ENCODE assay signal across 8 mouse cellular contexts in the genomic region with DNA sequence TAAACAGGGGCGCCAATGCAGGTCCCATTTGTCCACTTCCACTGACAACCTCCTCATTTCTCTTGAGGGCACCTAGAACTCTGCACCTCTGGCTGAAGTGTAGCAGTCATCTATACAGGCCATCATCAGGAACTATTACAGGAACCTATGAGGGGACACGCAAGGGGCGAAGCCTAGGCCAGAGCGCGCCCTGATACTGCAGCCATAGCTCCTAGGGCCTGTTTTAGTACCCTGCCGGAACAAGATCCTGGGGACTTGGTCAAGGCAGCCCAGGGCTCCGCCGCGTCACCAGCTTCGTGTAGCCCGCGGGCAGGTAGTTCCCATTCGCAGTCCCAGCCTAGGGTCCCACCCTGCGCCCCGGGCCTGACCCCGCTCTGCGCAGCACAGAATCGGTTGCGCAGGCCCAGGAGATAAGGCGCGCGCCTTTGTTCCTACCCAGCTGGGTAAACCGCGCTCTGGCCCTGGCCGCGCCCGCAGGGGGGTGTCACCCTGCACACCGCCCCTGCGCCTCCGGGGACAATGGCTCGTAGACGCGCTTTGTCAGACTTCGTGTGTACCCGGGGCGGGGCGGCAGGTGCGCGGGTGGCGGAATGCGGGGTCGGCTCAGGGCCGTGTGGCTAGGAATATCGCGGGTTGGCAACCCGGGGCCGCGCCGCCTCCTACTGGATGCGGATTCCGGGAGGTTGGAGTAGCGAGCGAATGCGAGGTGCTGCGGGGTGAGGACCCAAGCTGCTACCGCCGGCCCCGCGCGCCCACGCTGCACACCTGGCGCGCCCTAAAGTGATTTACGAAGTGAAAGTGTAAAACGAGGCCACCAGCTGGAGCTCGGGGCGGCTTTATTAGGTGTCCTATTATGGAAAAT. TPM values are rescaled to one million over a fixed set of nuclear protein-coding genes. Genes with fewer than 3 reads are reported as not detected.
DNase-seq lines count a peak whose midpoint lies in the region; ATAC-seq and TF ChIP-seq lines count a peak whose summit lies in the region.

No protein-coding gene starts in this region.

- no peak for DNase-seq in layer of hippocampus, adult 2 months (ENCODE audit: low spot score in 2 of 2)
- no peak for DNase-seq in layer of hippocampus, postnatal 25 days (ENCODE audit: extremely low spot score in 1 of 2, low spot score in 1 of 2)
- DNase-seq in embryonic facial prominence, embryonic 10.5 days (ENCODE audit: low spot score) = peak; percentile 64
- DNase-seq in limb, embryonic 10.5 days (ENCODE audit: low spot score) = peak; percentile 71
- peak; percentile 49 for DNase-seq in neural tube, embryonic 11.5 days (ENCODE audit: low spot score)
- no peak for DNase-seq in cerebellum, adult 11 months
- DNase-seq in frontal cortex, postnatal 25 days (ENCODE audit: low spot score in 2 of 2) = no peak

- H3K27ac ChIP-seq in layer of hippocampus, adult 2 months = no peak overlapping the region
- H3K27ac ChIP-seq in embryonic facial prominence, embryonic 10.5 days (replicated peaks) = no peak overlapping the region
- peak overlapping the region; percentile 54; the same call in 1 of the 2 replicates for H3K27ac ChIP-seq in limb, embryonic 10.5 days
- no peak overlapping the region for H3K27ac ChIP-seq in neural tube, embryonic 11.5 days (ENCODE audit: low read depth, low read length)

- H3K9ac ChIP-seq in neural tube, embryonic 11.5 days (ENCODE audit: low read length) = peak overlapping the region; percentile 14; the same call in 1 of the 2 replicates

- H3K36me3 ChIP-seq in embryonic facial prominence, embryonic 10.5 days (replicated peaks) = no peaks in the 10 kb centered on the region
- no peaks in the 10 kb centered on the region for H3K36me3 ChIP-seq in limb, embryonic 10.5 days
- no peaks in the 10 kb centered on the region for H3K36me3 ChIP-seq in neural tube, embryonic 11.5 days (ENCODE audit: control insufficient read depth, insufficient read depth, low read length)

- peaks cover 13% of the 10 kb centered on the region for H3K4me1 ChIP-seq in embryonic facial prominence, embryonic 10.5 days
- peaks cover 37% of the 10 kb centered on the region for H3K4me1 ChIP-seq in limb, embryonic 10.5 days
- H3K4me1 ChIP-seq in neural tube, embryonic 11.5 days (ENCODE audit: control insufficient read depth, insufficient read depth, low read length) = peaks cover 5% of the 10 kb centered on the region; the same call in 1 of the 2 replicates

- peak overlapping the region; percentile 45 for H3K4me3 ChIP-seq in layer of hippocampus, adult 2 months
- H3K4me3 ChIP-seq in embryonic facial prominence, embryonic 10.5 days = peak overlapping the region; percentile 52
- peak overlapping the region; percentile 51 for H3K4me3 ChIP-seq in limb, embryonic 10.5 days
- peak overlapping the region; percentile 31 for H3K4me3 ChIP-seq in neural tube, embryonic 11.5 days (ENCODE audit: low read depth, low read length)

- TF ChIP-seq CTCF in layer of hippocampus, adult 2 months (conservative IDR thresholded peaks at IDR 0.05) = no peak

- peak; percentile 65 for ATAC-seq in neural tube, embryonic 11.5 days (ENCODE audit: insufficient read depth, low FRiP score, low TSS enrichment)
- no peak for ATAC-seq in inflammation-experienced regulatory T-cells, adult 6 months

- no peaks in the 10 kb centered on the region for H3K9me3 ChIP-seq in embryonic facial prominence, embryonic 10.5 days
- H3K9me3 ChIP-seq in limb, embryonic 10.5 days (replicated peaks) = no peaks in the 10 kb centered on the region
- H3K9me3 ChIP-seq in neural tube, embryonic 11.5 days (ENCODE audit: control insufficient read depth, low read length) = no peaks in the 10 kb centered on the region

- WGBS in embryonic facial prominence, embryonic 10.5 days = 2% methylated on average over 67 of the region's 67 CpGs
- 3% methylated on average over 67 of the region's 67 CpGs for WGBS in limb, embryonic 10.5 days
- WGBS in neural tube, embryonic 11.5 days = 3% methylated on average over 64 of the region's 67 CpGs

- H3K27me3 ChIP-seq in embryonic facial prominence, embryonic 10.5 days (replicated peaks; ENCODE audit: low read depth, poor library complexity, severe bottlenecking) = peaks cover 75% of the 10 kb centered on the region
- H3K27me3 ChIP-seq in limb, embryonic 10.5 days (ENCODE audit: low read depth, poor library complexity, severe bottlenecking) = peaks cover 88% of the 10 kb centered on the region
- H3K27me3 ChIP-seq in neural tube, embryonic 11.5 days (ENCODE audit: control insufficient read depth, insufficient read depth, low read length) = peaks cover 66% of the 10 kb centered on the region

- peak overlapping the region; percentile 59 for H3K4me2 ChIP-seq in neural tube, embryonic 11.5 days (ENCODE audit: low read depth)

RNA-seq across cellular contexts. Expression of gene Mnx1, which starts 10.6 kb away (rescaled TPM):
- total RNA-seq in layer of hippocampus, adult 2 months (2021) = not detected
- not detected for total RNA-seq in layer of hippocampus, postnatal 25 days (2021)
- polyA plus RNA-seq in embryonic facial prominence, embryonic 10.5 days (2016; fragmentation: Nextera tagmentation; extraction: Ambion mirVana) = not detected in 2 replicates
- polyA plus RNA-seq in limb, embryonic 10.5 days (2016; fragmentation: Nextera tagmentation; extraction: Ambion mirVana) = 0.38 TPM in 1 of 2 replicates, not detected in the other
- 4.4 and 7.6 TPM in 2 replicates for polyA plus RNA-seq in neural tube, embryonic 11.5 days (2014; fragmentation: Nextera tagmentation; extraction: Ambion mirVana)
- not detected for polyA plus RNA-seq in inflammation-experienced regulatory T-cells, adult 6 months (2017; shearing (Covaris generic))

RNA-seq across cellular contexts. Expression of gene Nom1, which starts 33.3 kb away (rescaled TPM):
- total RNA-seq in layer of hippocampus, adult 2 months (2021) = 10 to 100 TPM; 22.1 to 25.8 TPM
- total RNA-seq in layer of hippocampus, postnatal 25 days (2021) = 10 to 100 TPM; 19.9 to 28.3 TPM
- polyA plus RNA-seq in embryonic facial prominence, embryonic 10.5 days (2016; fragmentation: Nextera tagmentation; extraction: Ambion mirVana) = 35.8 and 36.4 TPM in 2 replicates
- polyA plus RNA-seq in limb, embryonic 10.5 days (2016; fragmentation: Nextera tagmentation; extraction: Ambion mirVana) = 40.0 and 40.4 TPM in 2 replicates
- polyA plus RNA-seq in neural tube, embryonic 11.5 days (2014; fragmentation: Nextera tagmentation; extraction: Ambion mirVana) = 20.0 and 26.7 TPM in 2 replicates
- 10 to 100 TPM in 2 of 3 experiments, 1 to 10 TPM in 1; 7.8 to 14.4 (median 11.4) TPM for polyA plus RNA-seq in inflammation-experienced regulatory T-cells, adult 6 months (2017; shearing (Covaris generic))

Comparison
In these comparisons a context has a peak if more than half of its experiments do, and no peak if none do; other contexts are left out.
1. DNase-seq: peak in embryonic facial prominence, embryonic 10.5 days (single experiment), limb, embryonic 10.5 days (single experiment) and neural tube, embryonic 11.5 days (single experiment); none in layer of hippocampus, adult 2 months (0 of 2), layer of hippocampus, postnatal 25 days (0 of 2), cerebellum, adult 11 months (single experiment) and frontal cortex, postnatal 25 days (0 of 2).
2. Peak in every context shown above with its lines, with median percentiles within 50 percentile points of each other: H3K4me3 ChIP-seq.